Mouse (Mus musculus): ENCODE measurements at regions not wholly inside any gene's neighbourhood (a gene's known extent, or its start where the extent isn't known, plus 50 kb on each side); places are given as distances from the start of the nearest gene placed in this dataset.

GRCm38 (mm10) chr6:99786977-99787376 lies 60.8 kb upstream of the Prok2 start:
- TF ChIP-seq CTCF (IDR thresholded peaks at IDR 0.05; ENCODE audit: control insufficient read depth, insufficient read depth, insufficient read length) (no peak), MAX (IDR thresholded peaks at IDR 0.05) (no peak), MYOD1 (IDR thresholded peaks at IDR 0.05; ENCODE audit: control insufficient read depth, insufficient read length, low read depth) (no peak), MYOG (IDR thresholded peaks at IDR 0.05; ENCODE audit: control insufficient read depth, extremely low read depth, insufficient read length) (no peak)

Data from C2C12 (cell line).